Mouse (Mus musculus) heart, postnatal 0 days (tissue): ENCODE measurements around the gene C8a.

Experiments
- CTCF ChIP-seq: IDR thresholded peaks from 2 replicates; pipeline ENCODE4 v1.5.1; 2016; ENCODE audit warnings: antibody characterized with exemption, control low read depth, low read depth
- EP300 ChIP-seq: IDR thresholded peaks from 2 replicates; pipeline ENCODE4 v1.6.1; 2016; ENCODE audit warnings: antibody characterized with exemption, low read depth

DNA sequence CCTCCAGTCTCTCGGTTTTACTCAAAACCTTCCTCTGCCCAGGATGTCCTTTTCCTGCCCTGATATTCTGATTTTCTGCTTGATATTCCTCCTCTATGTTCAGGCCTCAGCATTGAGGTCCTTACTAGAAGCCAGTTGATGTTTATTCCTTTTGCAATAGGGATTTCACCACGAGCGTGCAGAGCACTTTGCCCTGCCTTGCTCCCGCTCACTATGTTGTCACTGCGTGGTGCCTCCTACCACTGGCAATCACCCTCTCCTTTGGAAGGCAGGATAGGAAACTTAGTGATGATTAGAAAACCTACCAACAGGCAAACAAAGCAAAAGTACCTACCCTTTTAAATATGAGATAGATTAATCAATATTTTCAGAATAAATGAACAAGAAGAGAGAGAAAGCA lies 96.7 kb downstream of the C8a start:
- TF ChIP-seq CTCF (no peak), EP300 (no peak)
